Mouse (Mus musculus): ENCODE measurements at regions not wholly inside any gene's neighbourhood (a gene's known extent, or its start where the extent isn't known, plus 50 kb on each side); places are given as distances from the start of the nearest gene placed in this dataset.

DNA sequence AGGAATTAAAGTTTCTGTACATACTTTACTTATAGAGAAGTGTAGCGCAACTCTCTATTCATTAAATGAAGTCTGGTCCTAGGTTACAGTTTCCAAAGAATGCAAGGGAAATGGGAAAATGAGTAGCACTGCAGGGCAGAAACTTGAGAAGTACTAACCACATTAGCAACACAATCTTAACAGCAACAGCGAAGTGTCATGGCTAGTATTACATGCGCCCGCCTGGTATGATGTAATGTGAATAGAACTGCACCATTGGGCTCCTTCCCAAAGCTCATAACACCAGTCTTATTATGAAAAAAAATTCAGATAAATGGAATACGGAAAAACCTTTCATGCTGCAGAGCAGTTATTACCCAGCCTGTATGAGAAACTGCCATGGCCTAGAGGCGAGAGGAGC is 201.8 kb upstream of the Gm11042 start:
- DNase-seq = no peak

DNA sequence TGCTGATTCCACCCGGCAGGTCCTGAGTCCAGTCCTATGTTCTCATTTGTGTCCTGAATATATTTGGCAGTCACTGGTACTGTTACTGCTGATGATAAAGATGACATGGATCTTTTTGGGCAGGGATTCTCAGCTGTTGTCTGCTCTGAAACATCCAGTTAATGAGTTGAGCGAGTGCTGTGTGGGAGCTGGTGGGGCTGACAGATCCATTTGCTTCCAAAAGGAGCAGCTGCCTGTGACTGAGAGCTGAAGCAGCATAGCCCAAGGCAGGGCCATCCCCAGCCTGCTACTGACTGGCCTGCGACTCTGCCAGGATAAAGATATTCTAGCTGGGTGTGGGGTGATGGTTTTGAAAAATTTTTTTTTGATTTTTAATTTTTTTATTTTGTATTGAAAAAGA is 200.3 kb upstream of the Gm11042 start:
- no peak for DNase-seq

- DNase-seq = no peak
These were observed 186.6 kb upstream of the Gm11042 start for GRCm38 (mm10) chr12:74502791-74503190.

DNA sequence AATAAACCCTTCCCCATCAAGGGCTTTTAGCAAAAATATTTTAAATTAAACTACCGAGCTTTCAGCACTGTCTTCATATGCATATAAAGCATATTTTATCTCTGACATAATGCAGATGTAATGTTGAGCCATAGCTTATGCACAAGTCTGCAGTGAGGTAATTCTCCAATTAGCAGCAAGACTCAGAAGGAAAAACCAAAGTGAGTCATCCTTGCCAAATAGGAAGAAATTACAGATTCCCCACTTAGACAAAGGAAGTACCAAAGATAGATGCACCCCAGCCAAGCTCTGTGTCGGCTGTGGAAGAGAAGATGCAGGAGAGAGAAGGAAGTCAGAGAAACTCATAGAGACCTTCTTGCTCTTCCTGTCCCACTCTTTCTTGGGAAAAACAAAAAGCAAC is 161.4 kb upstream of the Gm11042 start:
- no peak for DNase-seq

DNA sequence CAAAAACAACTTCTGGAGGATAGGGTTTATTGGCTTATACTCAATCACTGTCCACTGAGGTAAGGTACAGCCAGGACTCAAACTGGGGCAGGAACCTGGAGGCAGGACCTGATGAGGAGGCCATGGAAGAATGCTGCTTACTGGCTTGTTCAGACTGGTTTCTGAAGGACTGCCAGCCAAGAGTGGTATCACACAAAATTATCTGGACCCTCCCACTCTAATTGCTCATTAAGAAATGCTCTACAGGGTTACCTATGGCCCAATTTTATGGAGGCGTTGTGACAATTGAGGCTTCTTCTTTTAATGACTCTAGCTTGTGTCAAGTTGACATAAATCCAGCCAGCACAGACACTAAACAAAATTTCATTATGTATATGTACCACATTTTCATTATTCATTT is 158.5 kb upstream of the Gm11042 start:
- DNase-seq = no peak

DNA sequence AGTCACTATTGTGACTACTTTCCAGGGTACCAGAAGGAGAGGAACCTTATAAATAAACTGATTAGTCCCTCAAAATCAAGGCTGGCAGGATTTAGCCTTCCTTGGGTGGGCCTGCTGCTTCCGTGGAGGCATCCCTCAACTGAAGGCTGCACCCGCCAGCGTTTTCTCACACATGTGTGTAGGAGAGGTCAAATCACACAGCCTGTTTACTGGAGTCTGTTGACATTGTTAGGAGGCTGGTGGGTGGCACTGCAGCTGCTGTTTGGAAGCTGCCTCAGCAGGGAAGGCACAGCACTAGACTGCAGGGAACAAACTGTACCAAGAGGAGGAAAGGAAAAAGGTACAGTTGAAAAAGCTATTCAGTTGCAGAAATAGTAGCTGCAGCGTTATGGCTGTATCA is 142.3 kb upstream of the Gm11042 start:
- no peak for DNase-seq

DNA sequence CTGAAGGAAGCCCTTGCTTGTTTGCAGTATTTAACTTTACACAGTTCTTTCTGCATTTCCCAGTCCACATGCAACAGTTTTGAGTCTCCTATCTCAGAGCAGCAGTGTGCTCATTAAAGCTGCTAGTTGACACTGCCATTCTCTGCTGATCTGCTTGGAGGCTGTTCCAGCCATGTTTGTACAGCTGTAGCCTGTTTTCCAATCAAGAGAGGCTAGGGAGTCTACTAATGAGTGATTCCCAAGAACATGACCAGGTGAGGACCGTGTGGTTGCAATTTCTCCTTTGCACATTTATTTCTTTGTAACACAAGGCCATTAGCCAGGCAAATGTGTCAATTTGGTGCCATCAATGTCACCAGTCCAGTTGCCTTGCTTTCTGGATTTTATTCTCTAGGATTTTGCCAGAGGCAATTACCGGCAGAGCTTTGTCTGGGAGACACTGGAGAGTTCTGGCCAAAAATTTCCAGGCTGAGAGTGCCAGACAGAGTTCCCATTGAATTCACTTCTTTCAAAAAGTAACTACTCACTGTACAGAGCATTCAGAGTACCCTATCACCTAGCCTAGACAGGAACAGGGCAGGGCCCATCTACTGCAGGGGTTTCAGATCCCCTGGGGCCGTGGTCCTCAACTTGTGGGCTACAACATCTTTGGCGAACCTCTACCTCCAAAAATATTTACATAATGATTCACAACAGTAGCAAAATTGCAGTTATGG is 136.3 kb upstream of the Gm11042 start:
- DNase-seq = no peak

- DNase-seq = no peak
These were observed 132.1 kb upstream of the Gm11042 start for GRCm38 (mm10) chr12:74448248-74448647.

DNA sequence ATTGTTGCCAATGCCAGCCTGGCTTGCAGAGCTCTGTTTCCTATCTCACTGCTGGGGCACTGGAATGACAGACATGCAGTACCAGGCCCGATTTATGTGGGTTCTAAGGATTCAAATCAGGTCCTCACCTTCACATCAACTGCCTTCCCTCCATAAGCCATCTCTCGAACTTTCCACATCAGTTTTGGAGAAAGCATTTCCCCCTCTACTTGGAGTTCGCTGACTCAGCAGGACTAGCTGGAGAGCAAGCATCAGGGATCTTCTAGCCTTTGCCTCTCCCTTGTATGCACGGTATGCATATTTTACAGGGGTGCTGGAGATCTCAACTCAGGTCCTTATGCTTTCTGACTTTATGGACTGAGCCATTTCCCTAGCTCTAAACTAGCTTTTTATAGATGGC is 118.7 kb upstream of the Gm11042 start:
- no peak for DNase-seq

GRCm38 (mm10) chr12:74414738-74415137 is 98.5 kb upstream of the Gm11042 start:
- no peak for DNase-seq

GRCm38 (mm10) chr12:74410511-74410910 is 94.3 kb upstream of the Gm11042 start:
- DNase-seq = no peak

- no peak for DNase-seq
These were observed 91.4 kb upstream of the Gm11042 start for GRCm38 (mm10) chr12:74407591-74408095.

- DNase-seq = no peak
These were observed 73.6 kb upstream of the Gm11042 start for GRCm38 (mm10) chr12:74389811-74390210.

All from kidney, postnatal 25 days (tissue).